Mouse (Mus musculus) forebrain, embryonic 14.5 days (tissue): ENCODE results near the gene Gm42372. TPM values are rescaled to one million over a fixed set of nuclear protein-coding genes. Genes with fewer than 3 reads are reported as not detected.
A peak's percentile ranks its signal among the peaks of the same experiment; 100 is the strongest.

Experiments
- ATAC-seq: fragments of 200-750 bp; cut with Nextera tagmentation; 2 replicates; pipeline ENCODE4 v1.8.0; 2017; ENCODE audit warnings: mild to moderate bottlenecking, moderate library complexity
- DNase-seq: peaks from one replicate; pipeline ENCODE4 v3.0.0-alpha.2; 2015; ENCODE audit warnings: low spot score
- H3K27ac ChIP-seq: fragments of 300-500 bp; sonication (generic); 2 replicates; pipeline ENCODE4 v1.5.1; 2014; ENCODE audit warnings: low read depth, mild to moderate bottlenecking, control low read depth, low read length, moderate library complexity
- H3K27me3 ChIP-seq: fragments of 300-500 bp; sonication (generic); replicated peaks from 2 replicates; pipeline ENCODE4 v1.6.1; 2014; ENCODE audit warnings: low read length, control low read depth, mixed read lengths; ENCODE audit not compliant: control insufficient read depth, insufficient read depth
- H3K36me3 ChIP-seq: fragments of 300-500 bp; sonication (generic); 2 replicates; pipeline ENCODE4 v1.6.1; 2014; ENCODE audit warnings: low read length, control low read depth; ENCODE audit not compliant: control insufficient read depth, insufficient read depth
- H3K4me1 ChIP-seq: fragments of 300-500 bp; sonication (generic); 2 replicates; pipeline ENCODE4 v1.6.1; 2014; ENCODE audit warnings: antibody characterized with exemption, low read length, control low read depth; ENCODE audit not compliant: control insufficient read depth, insufficient read depth
- H3K4me2 ChIP-seq: fragments of 300-500 bp; sonication (generic); 2 replicates; pipeline ENCODE4 v1.6.1; 2014; ENCODE audit warnings: mild to moderate bottlenecking, control low read depth, low read length
- H3K4me3 ChIP-seq: fragments of 300-500 bp; sonication (generic); 2 replicates; pipeline ENCODE4 v1.5.1; 2014; ENCODE audit warnings: low read depth, low read length, control low read depth
- H3K9ac ChIP-seq: fragments of 300-500 bp; sonication (generic); 2 replicates; pipeline ENCODE4 v1.6.1; 2014; ENCODE audit warnings: mild to moderate bottlenecking, low read length, control low read depth, moderate library complexity
- H3K9me3 ChIP-seq: fragments of 300-500 bp; sonication (generic); replicated peaks from 2 replicates; pipeline ENCODE4 v1.6.1; 2016; ENCODE audit warnings: low read length, control low read depth, mixed read lengths; ENCODE audit not compliant: control insufficient read depth
- WGBS: fragments of 180-500 bp; shearing (Covaris S2); extraction: QIAGEN DNeasy Blood & Tissue Kit; methylation state at CpG from one replicate; pipeline ENCODE4 v1.1.7; 2014; 5-methylcytosine and 5-hydroxymethylcytosine counted together
- polyA plus RNA-seq: library from polyadenylated mRNA; unstranded; fragments of >200 nt; fragmentation: Nextera tagmentation; extraction: Ambion mirVana; gene quantifications from 2 replicates; pipeline ENCODE4 v1.2.1, GENCODE M21; 2014

Gene Gm42372
- polyA plus RNA-seq, 1 experiment from 2014 or later: 3.8 TPM

- ATAC-seq (no peak), DNase-seq (no peak)
- no peak overlapping the region for H3K27ac ChIP-seq
- H3K9me3 ChIP-seq: no peaks in the 10 kb centered on the region
- 90% methylated on average over 3 of the region's 3 CpGs for WGBS
- H3K4me1 ChIP-seq: no peaks in the 10 kb centered on the region; the same call in 1 of the 2 replicates
- H3K4me3 ChIP-seq: no peak overlapping the region
- H3K27me3 ChIP-seq: no peaks in the 10 kb centered on the region
- no peak overlapping the region for H3K4me2 ChIP-seq
- H3K9ac ChIP-seq: no peak overlapping the region
- H3K36me3 ChIP-seq: no peaks in the 10 kb centered on the region
Measured at GRCm38 (mm10) chr7:16978593-16978992, 4.3 kb upstream of the Gm42372 start.

- no peak overlapping the region for H3K4me3 ChIP-seq
Measured at GRCm38 (mm10) chr7:16980348-16980747, 2.5 kb upstream of the Gm42372 start.

GRCm38 (mm10) chr7:16987541-16988149 lies 4.8 kb downstream of the Gm42372 start:
- H3K36me3 ChIP-seq: no peaks in the 10 kb centered on the region
- peak overlapping the region; percentile 74 for H3K27ac ChIP-seq
- peaks cover 26% of the 10 kb centered on the region for H3K4me1 ChIP-seq
- H3K4me3 ChIP-seq: no peak overlapping the region
- no peaks in the 10 kb centered on the region for H3K27me3 ChIP-seq
- ATAC-seq (0 out of 2 replicates have a peak, but pooled peaks have one; percentile 35), DNase-seq (peak; percentile 56)
- peak overlapping the region; percentile 8; the same call in 1 of the 2 replicates for H3K4me2 ChIP-seq
- 33% methylated on average over 7 of the region's 7 CpGs for WGBS
- H3K9me3 ChIP-seq: no peaks in the 10 kb centered on the region
- H3K9ac ChIP-seq: no peak overlapping the region; the same call in 1 of the 2 replicates

More at GRCm38 (mm10) chr7:16980348-16980747, 2.5 kb upstream of the Gm42372 start:
- no peaks in the 10 kb centered on the region for H3K36me3 ChIP-seq
- ATAC-seq (peak; percentile 54), DNase-seq (peak; percentile 41)
- H3K4me2 ChIP-seq: peak overlapping the region; percentile 38; the same call in 1 of the 2 replicates
- H3K9ac ChIP-seq: peak overlapping the region; percentile 25; the same call in 1 of the 2 replicates
- H3K9me3 ChIP-seq: no peaks in the 10 kb centered on the region
- H3K27ac ChIP-seq: peak overlapping the region; percentile 74
- WGBS: 11% methylated on average over 12 of the region's 12 CpGs
- peaks cover 3% of the 10 kb centered on the region; the same call in 1 of the 2 replicates for H3K4me1 ChIP-seq
- no peaks in the 10 kb centered on the region for H3K27me3 ChIP-seq

- Histone ChIP-seq H3K9me3 (no peaks in the 10 kb centered on the region), H3K4me2 (no peak overlapping the region), H3K27me3 (no peaks in the 10 kb centered on the region), H3K4me1 (peaks cover 26% of the 10 kb centered on the region), H3K9ac (no peak overlapping the region; the same call in 1 of the 2 replicates), H3K27ac (peak overlapping the region; percentile 74), H3K4me3 (no peak overlapping the region), H3K36me3 (no peaks in the 10 kb centered on the region)
- peak; percentile 76 for DNase-seq
- ATAC-seq: 0 out of 2 replicates have a peak, but pooled peaks have one; percentile 21
- 33% methylated on average over 3 of the region's 3 CpGs for WGBS
Measured at GRCm38 (mm10) chr7:16988405-16988804, 5.5 kb downstream of the Gm42372 start.

GRCm38 (mm10) chr7:16990006-16990744 lies 7.3 kb downstream of the Gm42372 start:
- 40% methylated on average over 15 of the region's 15 CpGs for WGBS
- Histone ChIP-seq H3K27ac (peak overlapping the region; percentile 54; the same call in 1 of the 2 replicates), H3K27me3 (no peaks in the 10 kb centered on the region), H3K4me3 (no peak overlapping the region), H3K4me1 (peaks cover 26% of the 10 kb centered on the region), H3K4me2 (no peak overlapping the region), H3K36me3 (no peaks in the 10 kb centered on the region), H3K9ac (no peak overlapping the region), H3K9me3 (no peaks in the 10 kb centered on the region)
- no peak for ATAC-seq
- DNase-seq: no peak

- H3K27me3 ChIP-seq: no peaks in the 10 kb centered on the region
- H3K9ac ChIP-seq: peak overlapping the region; percentile 3; the same call in 1 of the 2 replicates
- H3K36me3 ChIP-seq: no peaks in the 10 kb centered on the region
- peak overlapping the region; percentile 68 for H3K27ac ChIP-seq
- H3K4me3 ChIP-seq: no peak overlapping the region
- H3K4me2 ChIP-seq: 0 out of 2 replicates have a peak overlapping the region, but pooled peaks have one; percentile 10
- H3K9me3 ChIP-seq: no peaks in the 10 kb centered on the region
- peaks cover 27% of the 10 kb centered on the region for H3K4me1 ChIP-seq
- ATAC-seq (peak; percentile 61), DNase-seq (peak; percentile 85)
- WGBS: 50% methylated on average over 18 of the region's 18 CpGs
Measured at GRCm38 (mm10) chr7:16991681-16992450, 9.0 kb downstream of the Gm42372 start.

GRCm38 (mm10) chr7:16992451-16992807 lies 9.5 kb downstream of the Gm42372 start, which contains the start of gene Ccdc8:
Gene Ccdc8, plus strand, starts transcription at chr7:16992708.
- ATAC-seq: no peak
- no peaks in the 10 kb centered on the region for H3K27me3 ChIP-seq
- no peak for DNase-seq
- no peaks in the 10 kb centered on the region for H3K9me3 ChIP-seq
- peak within 1 kb of the TSS; percentile 68 for H3K27ac ChIP-seq
- H3K36me3 ChIP-seq: no peaks in the 10 kb centered on the region
- peak within 1 kb of the TSS; percentile 39; the same call in 1 of the 2 replicates for H3K4me3 ChIP-seq
- peaks cover 25% of the 10 kb centered on the region for H3K4me1 ChIP-seq
- 97% methylated on average over 5 of the region's 5 CpGs for WGBS
- peak within 1 kb of the TSS; percentile 69; the same call in 1 of the 2 replicates for H3K9ac ChIP-seq
- H3K4me2 ChIP-seq: peak within 1 kb of the TSS; percentile 49; the same call in 1 of the 2 replicates

GRCm38 (mm10) chr7:16993651-16994399 lies 10.9 kb downstream of the Gm42372 start:
- Histone ChIP-seq H3K36me3 (no peaks in the 10 kb centered on the region), H3K4me1 (peaks cover 14% of the 10 kb centered on the region), H3K4me2 (peak overlapping the region; percentile 49), H3K27ac (no peak overlapping the region; the same call in 1 of the 2 replicates), H3K27me3 (no peaks in the 10 kb centered on the region), H3K4me3 (peak overlapping the region; percentile 39), H3K9me3 (no peaks in the 10 kb centered on the region), H3K9ac (peak overlapping the region; percentile 69)
- 1% methylated on average over 27 of the region's 27 CpGs for WGBS
- DNase-seq (peak; percentile 82), ATAC-seq (peak; percentile 89)
